Mouse (Mus musculus) spleen, adult 2 months (tissue): ENCODE measurements around the gene Smarcc2.

Experiments used
- CTCF ChIP-seq: fragments of 200-500 bp; IDR thresholded peaks from 2 replicates; pipeline ENCODE4 v1.5.1; 2011; ENCODE audit warnings: mild to moderate bottlenecking, inconsistent platforms; ENCODE audit not compliant: insufficient read depth, insufficient read length, insufficient replicate concordance; ENCODE audit errors: extremely low read depth
- POLR2A ChIP-seq: fragments of 200-500 bp; IDR thresholded peaks from 2 replicates; pipeline ENCODE4 v1.6.1; 2011; ENCODE audit warnings: low read depth, low read length, inconsistent platforms

DNA sequence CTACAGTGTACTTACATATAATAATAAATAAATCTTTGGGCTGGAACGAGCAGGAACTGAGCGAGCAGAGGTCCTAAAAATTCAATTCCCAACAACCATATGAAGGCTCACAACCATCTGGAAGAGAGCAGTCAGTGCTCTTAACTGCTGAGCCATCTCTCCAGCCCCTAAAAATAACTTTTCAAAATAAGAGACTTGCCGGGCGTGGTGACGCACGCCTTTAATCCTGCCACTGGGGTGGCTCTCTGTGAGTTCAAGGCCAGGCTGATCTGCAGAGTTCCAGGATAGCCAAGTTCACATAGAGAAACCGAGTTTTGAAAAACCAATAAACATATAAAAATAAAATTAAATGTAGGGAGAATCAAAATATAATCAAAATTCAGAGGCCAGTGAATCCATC, 27.3 kb downstream of the Smarcc2 start:
- TF ChIP-seq POLR2A = no peak
- TF ChIP-seq CTCF = no peak
